Mouse (Mus musculus) right cerebral cortex, postnatal 14 days (tissue): ENCODE measurements around the gene Ubxn7.

Experiments used
- DNase-seq: peaks from one replicate; pipeline ENCODE4 v3.0.0; 2022

Ubxn7 gene

GRCm38 (mm10) chr16:32436657-32437056, 104.6 kb downstream of the Ubxn7 start:
- DNase-seq: no peak

DNA sequence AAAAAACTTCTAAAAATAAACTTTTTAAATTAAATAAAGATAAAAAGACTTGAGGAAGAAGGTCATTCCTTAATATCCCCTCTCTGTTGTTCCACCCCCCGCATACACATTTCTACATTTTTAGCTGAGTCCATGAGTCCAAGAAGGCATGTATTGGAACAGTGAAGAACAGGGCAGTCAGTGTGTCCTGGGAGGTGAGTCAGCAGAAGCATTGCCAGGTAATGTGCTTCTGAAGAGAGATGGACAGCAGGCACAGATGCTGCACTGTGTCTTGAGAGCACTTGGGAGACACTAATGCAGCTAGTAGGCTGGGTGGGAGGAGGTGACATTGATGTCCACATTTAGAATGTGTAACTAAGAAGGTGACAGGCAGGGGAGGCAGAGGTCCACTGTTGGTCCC, 105.2 kb downstream of the Ubxn7 start:
- DNase-seq: no peak

- no peak for DNase-seq
These were observed 109.4 kb downstream of the Ubxn7 start for GRCm38 (mm10) chr16:32441432-32441831.
